Mouse (Mus musculus): ENCODE results near the gene Klf12.

DNA sequence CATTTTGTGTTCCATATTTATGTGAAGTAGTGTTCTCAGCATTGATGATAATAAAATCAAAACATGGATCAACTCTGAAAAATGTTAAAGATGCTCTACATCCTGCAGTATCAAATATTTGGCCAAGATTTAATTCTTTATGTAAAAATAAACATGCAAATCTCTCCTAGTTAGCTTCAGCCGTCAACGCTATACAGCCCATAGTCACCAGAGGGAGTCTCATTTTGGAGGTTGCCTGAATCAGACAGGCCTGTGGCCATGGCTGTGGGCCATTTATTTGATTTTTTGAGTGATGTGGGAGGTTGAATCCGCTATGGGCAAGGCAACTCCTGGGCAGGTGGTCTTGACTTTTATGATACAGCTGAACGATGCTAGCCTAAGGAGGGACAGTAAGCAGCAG, 329.3 kb downstream of the Klf12 start:
- no peak for TF ChIP-seq CTCF (IDR thresholded peaks at IDR 0.05; ENCODE audit: low read depth, low read length)
- TF ChIP-seq POLR2A (IDR thresholded peaks at IDR 0.05; ENCODE audit: extremely low read depth, insufficient read depth, low read length): no peak
